Mouse (Mus musculus) limb, embryonic 11.5 days (tissue): ENCODE measurements around the gene Zfp383. TPM values are rescaled to one million over a fixed set of nuclear protein-coding genes. Genes with fewer than 3 reads are reported as not detected.
"Not testable (repeated sequence)": the region's sequence is repeated elsewhere in the genome, so short reads cannot be mapped to it uniquely, and the experiment has no call there.

Source experiments
- ATAC-seq: fragments of 200-750 bp; cut with Nextera tagmentation; 2 replicates; pipeline ENCODE4 v1.8.0; 2017; ENCODE audit warnings: low read depth; ENCODE audit not compliant: insufficient number of reproducible peaks, low FRiP score, low TSS enrichment
- DNase-seq: peaks from one replicate; pipeline ENCODE4 v3.0.0-alpha.2; 2015; ENCODE audit warnings: low spot score
- H3K27ac ChIP-seq: fragments of 300-500 bp; sonication (generic); replicated peaks from 2 replicates; pipeline ENCODE4 v1.5.1; 2014; ENCODE audit warnings: low read depth, mild to moderate bottlenecking, low read length
- H3K27me3 ChIP-seq: fragments of 300-500 bp; sonication (generic); 2 replicates; pipeline ENCODE4 v1.6.1; 2014; ENCODE audit warnings: mild to moderate bottlenecking, low read length, mixed read lengths; ENCODE audit not compliant: control insufficient read depth, insufficient read depth
- H3K36me3 ChIP-seq: fragments of 300-500 bp; sonication (generic); 2 replicates; pipeline ENCODE4 v1.6.1; 2014; ENCODE audit warnings: mild to moderate bottlenecking, low read length, moderate library complexity, mixed read lengths; ENCODE audit not compliant: control insufficient read depth, insufficient read depth
- H3K4me1 ChIP-seq: fragments of 300-500 bp; sonication (generic); 2 replicates; pipeline ENCODE4 v1.6.1; 2014; ENCODE audit warnings: low read length, mixed read lengths; ENCODE audit not compliant: control insufficient read depth, insufficient read depth
- H3K4me2 ChIP-seq: fragments of 300-500 bp; sonication (generic); 2 replicates; pipeline ENCODE4 v1.6.1; 2014; ENCODE audit warnings: low read depth, mild to moderate bottlenecking, moderate library complexity; ENCODE audit not compliant: severe bottlenecking
- H3K4me3 ChIP-seq: fragments of 300-500 bp; sonication (generic); 2 replicates; pipeline ENCODE4 v1.5.1; 2014; ENCODE audit warnings: low read depth, low read length
- H3K9ac ChIP-seq: fragments of 300-500 bp; sonication (generic); 2 replicates; pipeline ENCODE4 v1.6.1; 2014; ENCODE audit warnings: mild to moderate bottlenecking, low read length
- H3K9me3 ChIP-seq: fragments of 300-500 bp; sonication (generic); 2 replicates; pipeline ENCODE4 v1.6.1; 2016; ENCODE audit warnings: low read length; ENCODE audit not compliant: control insufficient read depth
- WGBS: fragments of 180-500 bp; shearing (Covaris S2); extraction: QIAGEN DNeasy Blood & Tissue Kit; methylation state at CpG from one replicate; pipeline ENCODE4 v1.1.7; 2014; 5-methylcytosine and 5-hydroxymethylcytosine counted together
- polyA plus RNA-seq: library from polyadenylated mRNA; unstranded; fragments of >200 nt; fragmentation: Nextera tagmentation; extraction: Ambion mirVana; gene quantifications from 2 replicates; pipeline ENCODE4 v1.2.1, GENCODE M21; 2014

The Zfp383 gene
- polyA plus RNA-seq, 1 experiment from 2014 or later = 7.6 TPM

DNA sequence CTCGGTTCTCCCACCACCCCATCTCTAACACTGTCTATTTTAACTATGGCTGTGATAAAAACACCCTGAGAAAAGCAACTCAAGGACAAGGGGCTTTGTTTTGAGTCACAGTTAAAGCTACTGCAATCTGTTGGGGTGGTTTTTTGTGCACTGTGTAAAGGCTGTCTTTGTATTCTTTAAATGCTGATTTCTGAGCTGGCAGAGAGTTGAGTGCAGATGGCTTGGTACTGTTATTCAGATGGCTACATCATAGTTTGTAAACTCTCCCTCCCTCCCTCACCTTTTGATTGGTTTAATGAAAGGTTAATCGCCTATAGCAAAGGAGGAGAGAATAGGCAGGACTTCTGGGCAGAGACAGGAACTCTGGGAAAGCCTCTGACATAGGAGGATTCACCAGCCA, 36.2 kb downstream of the Zfp383 start:
- Histone ChIP-seq H3K9me3 (no peaks in the 10 kb centered on the region), H3K36me3 (peaks cover 3% of the 10 kb centered on the region; the same call in 1 of the 2 replicates), H3K27ac (no peak overlapping the region), H3K4me2 (no peak overlapping the region), H3K4me1 (no peaks in the 10 kb centered on the region), H3K4me3 (no peak overlapping the region), H3K27me3 (no peaks in the 10 kb centered on the region), H3K9ac (no peak overlapping the region)
- 82% methylated on average over 2 of the region's 2 CpGs for WGBS
- DNase-seq (no peak), ATAC-seq (no peak)

DNA sequence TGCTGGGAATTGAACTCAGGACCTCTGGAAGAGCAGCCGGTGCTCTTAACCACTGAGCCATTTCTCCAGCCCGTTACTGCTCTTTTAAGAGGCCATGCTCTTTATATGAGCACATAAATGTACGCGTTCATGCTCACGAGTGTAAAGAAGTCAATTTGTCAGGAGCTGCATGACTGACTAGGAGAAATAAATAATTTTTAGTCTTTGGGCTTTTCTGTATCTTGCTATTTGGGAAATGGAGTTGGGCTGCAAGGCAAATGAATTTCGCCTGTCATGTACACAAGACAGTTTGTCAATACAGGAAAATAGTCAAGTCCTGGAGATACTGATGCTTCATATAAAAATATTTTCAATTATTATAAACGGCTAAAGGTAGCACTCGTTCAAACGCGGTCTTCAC, 45.1 kb downstream of the Zfp383 start:
- Histone ChIP-seq H3K27me3 (no peaks in the 10 kb centered on the region), H3K4me1 (no peaks in the 10 kb centered on the region), H3K9me3 (no peaks in the 10 kb centered on the region), H3K36me3 (0 out of 2 replicates have a peak, but pooled peaks cover 3% of the 10 kb centered on the region), H3K4me3 (peak overlapping the region; percentile 60), H3K9ac (peak overlapping the region; percentile 88; the same call in 1 of the 2 replicates), H3K4me2 (peak overlapping the region; percentile 55), H3K27ac (no peak overlapping the region)
- no peak for DNase-seq
- no peak for ATAC-seq
- WGBS = 49% methylated on average over 10 of the region's 10 CpGs

DNA sequence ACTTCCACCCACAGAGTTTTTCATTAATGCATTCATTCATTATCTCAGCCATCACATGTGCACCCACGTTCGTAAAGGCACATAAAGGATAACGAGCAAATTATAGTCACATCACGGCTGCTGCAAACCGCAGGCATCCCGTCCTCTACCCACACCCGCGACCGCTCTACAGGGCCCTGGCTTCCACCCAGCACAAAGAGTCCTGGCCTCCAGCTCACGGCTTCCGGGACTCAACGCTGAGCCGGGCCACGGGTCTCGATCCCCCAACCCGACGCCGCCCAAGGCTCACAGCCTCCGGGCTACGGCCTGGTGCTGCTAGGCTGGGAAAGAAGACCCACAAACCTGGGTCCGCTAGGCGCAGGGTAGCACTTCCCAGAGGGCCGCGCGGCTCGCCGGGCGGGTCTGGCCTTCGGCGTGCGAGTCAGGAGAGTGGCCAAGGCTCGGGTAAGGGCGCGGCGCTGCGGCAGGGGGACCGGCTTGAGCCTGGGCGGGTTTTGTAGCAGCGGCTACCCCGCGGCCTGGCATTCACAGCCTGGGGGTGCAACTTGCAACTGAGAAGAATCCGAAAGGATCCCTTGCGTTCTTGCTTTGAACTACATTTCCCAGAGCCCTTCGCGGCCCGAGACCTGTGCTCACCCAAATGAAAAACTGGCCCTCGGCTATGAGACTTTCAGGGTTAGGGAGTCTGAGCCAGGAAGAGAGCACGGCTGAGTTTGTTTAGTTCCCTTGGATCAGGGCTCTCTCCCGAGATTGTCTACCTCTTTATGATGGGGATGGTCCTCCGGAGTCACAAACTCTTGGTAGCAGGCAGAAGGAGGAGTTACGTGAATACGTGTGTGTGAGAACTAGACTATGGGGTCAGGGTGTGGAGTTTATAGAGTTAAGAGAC, 45.7 kb downstream of the Zfp383 start, which contains the start of gene Zfp74:
TSS of gene Zfp74 (minus strand) at position 577 of the 889 bp plus-strand sequence.
- Histone ChIP-seq H3K9me3 (no peaks in the 10 kb centered on the region), H3K4me1 (no peaks in the 10 kb centered on the region), H3K4me2 (peak within 1 kb of the TSS; percentile 55), H3K27ac (peak within 1 kb of the TSS; percentile 84), H3K4me3 (peak within 1 kb of the TSS; percentile 60), H3K9ac (peak within 1 kb of the TSS; percentile 88), H3K36me3 (0 out of 2 replicates have a peak, but pooled peaks cover 3% of the 10 kb centered on the region), H3K27me3 (no peaks in the 10 kb centered on the region)
- 1% methylated on average over 52 of the region's 52 CpGs for WGBS
- DNase-seq = peak; percentile 89
- ATAC-seq = peak; percentile 86

DNA sequence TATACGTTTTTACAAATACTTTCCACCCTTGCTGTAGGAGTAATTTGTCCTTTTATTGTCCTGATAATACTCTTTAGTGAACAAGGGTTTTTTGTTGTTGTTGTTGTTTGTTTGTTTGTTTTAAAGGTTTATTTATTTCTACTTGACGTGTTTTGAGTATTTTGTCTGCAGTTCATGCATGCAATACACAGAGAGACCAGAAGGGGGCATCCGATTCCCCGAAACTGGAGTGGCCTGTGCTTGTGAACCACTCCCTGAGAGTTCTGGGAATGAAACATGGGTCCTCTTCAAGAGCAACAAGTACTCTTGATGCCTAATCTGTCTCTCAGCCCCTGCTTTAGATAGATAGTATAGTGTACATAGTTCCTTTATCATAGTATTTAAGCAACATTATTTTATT, 46.7 kb downstream of the Zfp383 start:
- Histone ChIP-seq H3K4me3 (no peak overlapping the region), H3K4me2 (peak overlapping the region; percentile 55)

DNA sequence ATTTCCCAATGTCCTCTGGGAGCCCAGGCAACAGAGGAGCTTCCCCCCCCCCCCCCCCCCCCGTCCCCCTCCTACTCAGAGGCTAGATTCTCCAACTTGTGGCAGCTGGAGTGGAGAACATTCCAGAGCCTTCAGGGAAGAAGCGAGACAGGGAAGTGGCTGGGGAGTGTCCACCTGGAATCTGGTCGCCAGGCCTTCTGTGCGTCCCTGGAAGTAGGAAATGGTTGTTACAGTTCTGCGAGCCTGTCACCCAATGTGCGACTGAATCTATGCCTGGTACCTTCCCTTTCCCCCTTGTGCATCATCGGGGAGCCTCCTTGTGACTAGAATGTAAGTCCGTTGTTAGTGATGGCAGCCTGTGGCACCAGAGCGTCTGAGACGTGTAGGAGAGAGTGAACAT, 48.2 kb downstream of the Zfp383 start:
- no peak overlapping the region for H3K4me2 ChIP-seq
- H3K27me3 ChIP-seq = no peaks in the 10 kb centered on the region
- H3K9ac ChIP-seq = no peak overlapping the region
- no peaks in the 10 kb centered on the region for H3K9me3 ChIP-seq
- H3K36me3 ChIP-seq = no peaks in the 10 kb centered on the region
- ATAC-seq (no peak), DNase-seq (no peak)
- no peak overlapping the region for H3K4me3 ChIP-seq
- 65% methylated on average over 10 of the region's 10 CpGs for WGBS
- H3K27ac ChIP-seq = no peak overlapping the region
- no peaks in the 10 kb centered on the region for H3K4me1 ChIP-seq

More for the DNA sequence above, 46.7 kb downstream of the Zfp383 start:
- ATAC-seq (no peak), DNase-seq (peak; percentile 77)
- Histone ChIP-seq H3K27me3 (no peaks in the 10 kb centered on the region), H3K4me1 (no peaks in the 10 kb centered on the region), H3K9ac (no peak overlapping the region), H3K36me3 (0 out of 2 replicates have a peak, but pooled peaks cover 3% of the 10 kb centered on the region), H3K9me3 (no peaks in the 10 kb centered on the region), H3K27ac (no peak overlapping the region)
- WGBS = 22% methylated on average over 4 of the region's 4 CpGs

DNA sequence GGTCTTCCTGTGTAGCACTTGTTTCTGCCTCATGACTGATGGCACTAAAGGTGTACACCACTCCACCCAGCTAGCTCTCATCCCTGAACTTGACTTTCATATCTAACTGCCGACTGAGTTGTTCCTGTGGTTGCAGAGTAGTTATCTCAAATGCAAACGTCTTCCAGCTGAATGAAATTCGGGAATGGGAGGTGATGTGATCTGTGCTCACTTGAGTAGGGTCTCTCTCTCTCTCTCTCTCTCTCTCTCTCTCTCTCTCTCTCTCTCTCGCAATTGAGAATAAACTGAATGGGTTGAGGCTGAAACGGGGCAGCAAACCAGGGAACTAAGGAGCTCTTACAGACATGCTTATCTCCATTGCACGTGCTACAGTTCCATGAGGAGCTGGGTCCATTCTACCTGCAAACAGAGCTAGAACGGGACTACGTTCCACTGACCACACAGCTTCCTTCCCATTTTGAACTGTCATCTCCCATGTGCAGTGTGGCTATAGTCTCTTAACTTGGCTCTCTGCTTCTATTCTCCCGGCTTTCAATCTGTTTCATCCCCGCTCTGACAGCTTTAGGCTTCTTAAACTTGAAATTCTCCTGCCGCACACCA, 50.2 kb downstream of the Zfp383 start:
- Histone ChIP-seq H3K9me3 (no peaks in the 10 kb centered on the region), H3K27me3 (no peaks in the 10 kb centered on the region), H3K4me1 (no peaks in the 10 kb centered on the region), H3K4me2 (no peak overlapping the region), H3K36me3 (no peaks in the 10 kb centered on the region), H3K9ac (no peak overlapping the region), H3K27ac (no peak overlapping the region), H3K4me3 (no peak overlapping the region)
- WGBS = 90% methylated on average over 11 of the region's 11 CpGs
- ATAC-seq (no peak), DNase-seq (no peak)

DNA sequence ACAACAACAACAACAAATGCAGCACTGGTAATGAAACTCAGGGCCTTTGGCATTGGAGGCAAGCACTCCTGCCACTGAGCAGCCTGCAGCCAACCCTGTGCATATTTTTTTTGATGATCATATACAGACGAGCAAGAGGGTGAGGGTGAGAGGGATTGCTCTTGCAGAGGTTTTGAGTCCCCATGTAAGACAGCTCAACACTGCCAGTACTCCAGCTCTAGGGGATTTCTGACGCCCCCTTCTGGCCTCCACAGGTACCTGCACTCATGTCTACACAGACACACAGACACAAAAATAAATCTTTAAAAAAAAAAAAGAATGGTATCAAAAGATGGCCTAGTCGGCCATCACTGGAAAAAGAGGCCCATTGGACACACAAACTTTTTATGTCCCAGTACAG, 51.0 kb downstream of the Zfp383 start:
- H3K27me3 ChIP-seq = no peaks in the 10 kb centered on the region
- H3K4me2 ChIP-seq = no peak overlapping the region
- WGBS = 60% methylated on average over 3 of the region's 3 CpGs
- H3K27ac ChIP-seq = no peak overlapping the region
- no peaks in the 10 kb centered on the region for H3K4me1 ChIP-seq
- no peak overlapping the region for H3K4me3 ChIP-seq
- H3K9me3 ChIP-seq = no peaks in the 10 kb centered on the region
- no peak for ATAC-seq
- H3K9ac ChIP-seq = no peak overlapping the region
- DNase-seq = no peak
- no peaks in the 10 kb centered on the region for H3K36me3 ChIP-seq

DNA sequence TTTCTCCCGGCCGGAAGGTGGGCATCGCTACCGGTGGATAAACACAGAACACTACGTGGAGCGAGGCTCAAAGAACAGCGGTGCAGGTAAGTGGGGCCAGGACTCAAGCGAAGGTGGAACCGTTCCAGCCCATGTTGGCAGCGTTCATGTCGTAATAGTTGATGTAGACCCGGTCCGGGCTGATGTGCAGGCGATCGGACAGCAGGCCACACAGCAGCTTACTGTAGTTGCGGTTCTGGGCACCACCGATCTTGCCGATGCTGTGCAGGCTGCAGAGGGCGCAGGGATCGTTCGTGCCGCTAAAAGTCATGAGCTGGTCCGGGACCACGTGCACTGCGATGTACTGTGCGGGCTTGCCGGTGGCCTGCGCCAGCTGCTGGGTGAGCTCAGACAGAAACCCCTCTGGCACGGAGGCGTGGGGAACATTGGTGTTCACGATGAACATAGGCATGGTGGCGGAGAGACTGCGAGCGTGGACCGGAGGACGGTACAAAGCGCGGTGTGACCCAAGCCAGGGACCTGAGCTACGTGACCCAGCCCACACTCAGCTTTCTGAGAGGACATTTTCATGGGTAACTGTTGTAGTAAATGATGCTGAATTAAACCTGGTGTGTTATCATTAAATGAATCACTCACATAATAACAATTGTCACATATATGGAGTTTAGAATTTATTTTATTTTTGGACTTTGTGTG, 57.2 kb downstream of the Zfp383 start:
- DNase-seq, H3K9ac ChIP-seq, H3K4me2 ChIP-seq, H3K9me3 ChIP-seq, H3K27ac ChIP-seq, H3K27me3 ChIP-seq, ATAC-seq, H3K4me3 ChIP-seq, H3K4me1 ChIP-seq, H3K36me3 ChIP-seq: not testable (repeated sequence)
- 49% methylated on average over 34 of the region's 39 CpGs for WGBS
